ENCODE assay signal across 9 mouse cellular contexts in the genomic region with DNA sequence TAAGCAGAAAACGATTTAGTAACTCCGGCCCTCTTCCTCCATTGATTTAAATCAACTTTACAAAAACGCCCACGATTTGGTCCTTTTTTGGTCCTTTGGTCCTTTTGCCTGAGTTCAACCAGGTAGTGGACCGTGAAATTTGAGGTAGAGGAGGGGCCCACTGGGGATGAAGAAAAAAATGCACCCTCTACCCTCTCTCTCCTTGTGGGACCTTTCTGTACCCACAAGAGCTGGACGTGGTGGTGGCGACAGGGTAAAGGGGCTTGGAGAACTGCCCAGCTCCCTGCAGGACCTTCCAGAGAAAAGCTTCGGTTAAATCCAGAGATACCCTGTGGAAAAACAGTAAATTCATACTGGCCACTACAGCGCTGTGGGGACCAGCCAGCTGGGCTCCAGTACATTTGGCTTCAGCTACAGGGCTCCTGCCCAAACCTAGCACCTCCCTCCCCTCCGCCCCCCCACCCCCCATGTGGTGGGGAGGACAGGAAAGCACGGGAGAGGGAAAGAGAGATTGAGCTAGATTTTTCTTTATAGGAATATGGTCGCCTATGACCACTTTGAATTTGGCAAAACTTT. TPM values are rescaled to one million over a fixed set of nuclear protein-coding genes. Genes with fewer than 3 reads are reported as not detected.
DNase-seq lines count a peak whose midpoint lies in the region; ATAC-seq and TF ChIP-seq lines count a peak whose summit lies in the region.
"Had no signal": no experiment of that assay in that cellular context is flagged by ENCODE, and none has a peak within 500 bp of the region (broad histone marks: within the 10 kb centered on the region; RNA-seq: fewer than 3 reads in every experiment).

No protein-coding gene starts in this region.

- 24% methylated on average over 12 of the region's 12 CpGs for WGBS in heart, adult 2 months
- WGBS in heart, embryonic 10.5 days = 25% methylated on average over 12 of the region's 12 CpGs
- WGBS in limb, embryonic 10.5 days = 26% methylated on average over 12 of the region's 12 CpGs

- peaks cover 3% of the 10 kb centered on the region for H3K4me1 ChIP-seq in heart, adult 2 months (ENCODE audit: control insufficient read depth, insufficient read depth, low read length)
- no peaks in the 10 kb centered on the region for H3K4me1 ChIP-seq in ES-Bruce4 (ENCODE audit: control insufficient read depth, insufficient read depth, low read length)
- peaks cover 30% of the 10 kb centered on the region for H3K4me1 ChIP-seq in heart, embryonic 10.5 days
- H3K4me1 ChIP-seq in limb, embryonic 10.5 days = peaks cover 17% of the 10 kb centered on the region

- H3K9me3 ChIP-seq in ES-Bruce4 (replicated peaks; ENCODE audit: control insufficient read depth, insufficient read depth, low read length, poor library complexity, severe bottlenecking) = no peaks in the 10 kb centered on the region
- H3K9me3 ChIP-seq in heart, embryonic 10.5 days = no peaks in the 10 kb centered on the region
- no peaks in the 10 kb centered on the region for H3K9me3 ChIP-seq in limb, embryonic 10.5 days (replicated peaks)

- ATAC-seq in megakaryocyte progenitor cell, adult 5-6 weeks (replicated peaks; ENCODE audit: poor library complexity) = no peak

- peak; percentile 51 to 56 for DNase-seq in heart, adult 2 months
- DNase-seq in heart, adult 8-10 months (ENCODE audit: low spot score) = no peak
- DNase-seq in heart, embryonic 10.5 days (ENCODE audit: low spot score) = peak; percentile 70
- DNase-seq in limb, embryonic 10.5 days (ENCODE audit: low spot score) = no peak
- no peak for DNase-seq in layer of hippocampus, adult 8-10 months (ENCODE audit: low spot score in 2 of 2)
- no peak for DNase-seq in cerebellum, adult 9-10 months

- no peaks in the 10 kb centered on the region for H3K27me3 ChIP-seq in heart, adult 2 months (ENCODE audit: control insufficient read depth, insufficient read depth, low read length)
- 0 out of 2 replicates have a peak, but pooled peaks cover 7% of the 10 kb centered on the region for H3K27me3 ChIP-seq in ES-Bruce4 (ENCODE audit: control insufficient read depth, insufficient read depth, low read length, poor library complexity, severe bottlenecking)
- peaks cover 88% of the 10 kb centered on the region for H3K27me3 ChIP-seq in heart, embryonic 10.5 days (ENCODE audit: insufficient read depth, poor library complexity, severe bottlenecking)
- H3K27me3 ChIP-seq in limb, embryonic 10.5 days (ENCODE audit: low read depth, poor library complexity, severe bottlenecking) = peaks cover 82% of the 10 kb centered on the region

- peak overlapping the region; percentile 64 for H3K4me3 ChIP-seq in heart, adult 2 months
- H3K4me3 ChIP-seq in ES-Bruce4 (ENCODE audit: low read depth, low read length) = peak overlapping the region; percentile 19; the same call in 1 of the 2 replicates
- peak overlapping the region; percentile 71; the same call in 1 of the 2 replicates for H3K4me3 ChIP-seq in heart, embryonic 10.5 days
- peak overlapping the region; percentile 57; the same call in 1 of the 2 replicates for H3K4me3 ChIP-seq in limb, embryonic 10.5 days

- H3K9ac ChIP-seq in heart, adult 2 months (ENCODE audit: low read depth, low read length) = no peak overlapping the region
- peak overlapping the region; percentile 39; the same call in 1 of the 2 replicates for H3K9ac ChIP-seq in ES-Bruce4 (ENCODE audit: low read depth, poor library complexity, severe bottlenecking)

- no peaks in the 10 kb centered on the region for H3K79me2 ChIP-seq in heart, adult 2 months (replicated peaks; ENCODE audit: control insufficient read depth, insufficient read depth, low read length)

- TF ChIP-seq POLR2A in heart, adult 2 months (IDR thresholded peaks at IDR 0.05; ENCODE audit: insufficient read depth, low read depth, low read length) = no peak
- TF ChIP-seq POLR2A in ES-Bruce4 (IDR thresholded peaks at IDR 0.05; ENCODE audit: insufficient read depth, low read length) = no peak

- TF ChIP-seq EP300 in heart, adult 2 months (IDR thresholded peaks at IDR 0.05; ENCODE audit: insufficient read depth, low read depth, low read length) = no peak
- TF ChIP-seq EP300 in ES-Bruce4 (IDR thresholded peaks at IDR 0.05; ENCODE audit: insufficient read depth, low read depth, low read length) = no peak

- peak; percentile 30 for TF ChIP-seq CTCF in heart, adult 2 months (IDR thresholded peaks at IDR 0.05)
- no peak for TF ChIP-seq CTCF in ES-Bruce4 (IDR thresholded peaks at IDR 0.05; ENCODE audit: low read depth, low read length)

- intact Hi-C loops in heart, adult 2 months (cut with DNase I) = loop anchor here (2.0 kb wide), 1 partner anchor 31 kb away; no protein-coding TSS in a partner anchor

- peak overlapping the region; percentile 85 for H3K27ac ChIP-seq in heart, adult 2 months
- H3K27ac ChIP-seq in ES-Bruce4 (ENCODE audit: insufficient read depth, low read length) = no peak overlapping the region
- no peak overlapping the region for H3K27ac ChIP-seq in heart, embryonic 10.5 days
- no peak overlapping the region for H3K27ac ChIP-seq in limb, embryonic 10.5 days

- no peaks in the 10 kb centered on the region for H3K36me3 ChIP-seq in heart, adult 2 months (ENCODE audit: control insufficient read depth, insufficient read depth, low read length)
- no peaks in the 10 kb centered on the region for H3K36me3 ChIP-seq in ES-Bruce4 (ENCODE audit: control insufficient read depth, insufficient read depth, low read length, poor library complexity, severe bottlenecking)
- no peaks in the 10 kb centered on the region for H3K36me3 ChIP-seq in heart, embryonic 10.5 days
- no peaks in the 10 kb centered on the region for H3K36me3 ChIP-seq in limb, embryonic 10.5 days
- H3K36me3 ChIP-seq: G1E had no signal

RNA-seq across cellular contexts. Expression of a gene that starts 1.4 kb away (rescaled TPM):
- 100 to 1,000 TPM; 102 to 117 TPM for total RNA-seq in heart, adult 2 months (2021)
- polyA plus RNA-seq in heart, adult 2 months (2012; rRNA removed) = 85.7 and 91.1 TPM in 2 replicates
- 100 to 1,000 TPM in 3 of 4 experiments, 10 to 100 TPM in 1; 96.9 to 118 (median 112) TPM for total RNA-seq in heart, adult 8-10 months (2022)
- polyA plus RNA-seq in ES-Bruce4 (2011; ENCODE audit: insufficient read depth, insufficient read length, low read depth, missing spikeins) = 33.2 and 34.2 TPM in 2 replicates
- 7.7 and 20.0 TPM in 2 replicates for polyA plus RNA-seq in heart, embryonic 10.5 days (2016; fragmentation: Nextera tagmentation; extraction: Ambion mirVana)
- polyA plus RNA-seq in limb, embryonic 10.5 days (2016; fragmentation: Nextera tagmentation; extraction: Ambion mirVana) = 3.0 and 5.1 TPM in 2 replicates
- total RNA-seq in layer of hippocampus, adult 8-10 months (2022) = 100 to 1,000 TPM; 184 to 219 (median 213) TPM
- not detected in 2 replicates for total RNA-seq in megakaryocyte progenitor cell, adult 5-6 weeks (2015)
- 0.29 TPM in 1 of 2 replicates, not detected in the other for total RNA-seq in megakaryocyte progenitor cell, adult 5-6 weeks (2017)
- total RNA-seq: G1E had no signal
- polyA plus RNA-seq: G1E had no signal

Comparison
In these comparisons a context has a peak if more than half of its experiments do, and no peak if none do; other contexts are left out.
1. DNase-seq: peak in heart, adult 2 months (2 of 2) and heart, embryonic 10.5 days (single experiment); none in heart, adult 8-10 months (single experiment), limb, embryonic 10.5 days (single experiment), layer of hippocampus, adult 8-10 months (0 of 2) and cerebellum, adult 9-10 months (single experiment).
2. H3K4me3 ChIP-seq: peak in every context shown above with its lines; median percentile 71 in heart, embryonic 10.5 days; 64 in heart, adult 2 months; 57 in limb, embryonic 10.5 days; 19 in ES-Bruce4.
3. RNA of a gene that starts 1.4 kb away (total RNA-seq): 184 to 219 TPM in layer of hippocampus, adult 8-10 months, 102 to 117 TPM in heart, adult 2 months and 96.9 to 118 TPM in heart, adult 8-10 months; 0.29 TPM in megakaryocyte progenitor cell, adult 5-6 weeks; every median in the first group is over 10 times any median in the second.